Mouse (Mus musculus) liver, embryonic 16.5 days (tissue): ENCODE data around the gene BC067074. TPM values are rescaled to one million over a fixed set of nuclear protein-coding genes. Genes with fewer than 3 reads are reported as not detected.

Experiments
- ATAC-seq: fragments of 200-750 bp; cut with Nextera tagmentation; 2 replicates; pipeline ENCODE4 v1.8.0; 2017; ENCODE audit warnings: low read depth, mild to moderate bottlenecking, moderate number of reproducible peaks, moderate library complexity
- H3K27ac ChIP-seq: fragments of 300-500 bp; sonication (generic); 2 replicates; pipeline ENCODE4 v1.5.1; 2014; ENCODE audit warnings: mild to moderate bottlenecking, low read length
- H3K27me3 ChIP-seq: fragments of 300-500 bp; sonication (generic); 2 replicates; pipeline ENCODE4 v1.6.1; 2014; ENCODE audit warnings: low read depth, low read length, mixed read lengths; ENCODE audit not compliant: control insufficient read depth, insufficient read depth
- H3K36me3 ChIP-seq: fragments of 300-500 bp; sonication (generic); 2 replicates; pipeline ENCODE4 v1.6.1; 2014; ENCODE audit warnings: mild to moderate bottlenecking; ENCODE audit not compliant: control insufficient read depth, insufficient read depth
- H3K4me1 ChIP-seq: fragments of 300-500 bp; sonication (generic); 2 replicates; pipeline ENCODE4 v1.6.1; 2014; ENCODE audit warnings: low read depth, low read length, mixed read lengths; ENCODE audit not compliant: control insufficient read depth
- H3K4me2 ChIP-seq: fragments of 300-500 bp; sonication (generic); 2 replicates; pipeline ENCODE4 v1.6.1; 2014; ENCODE audit warnings: low read depth, low read length, mixed read lengths
- H3K4me3 ChIP-seq: fragments of 300-500 bp; sonication (generic); 2 replicates; pipeline ENCODE4 v1.5.1; 2014; ENCODE audit warnings: low read depth, mild to moderate bottlenecking, low read length
- H3K9ac ChIP-seq: fragments of 300-500 bp; sonication (generic); 2 replicates; pipeline ENCODE4 v1.6.1; 2014; ENCODE audit warnings: low read depth, low read length
- H3K9me3 ChIP-seq: fragments of 300-500 bp; sonication (generic); replicated peaks from 2 replicates; pipeline ENCODE4 v1.6.1; 2016; ENCODE audit warnings: low read length; ENCODE audit not compliant: control insufficient read depth
- WGBS: fragments of 180-500 bp; shearing (Covaris S2); extraction: QIAGEN DNeasy Blood & Tissue Kit; methylation state at CpG from one replicate; pipeline ENCODE4 v1.1.7; 2014; ENCODE audit not compliant: insufficient replicate concordance; 5-methylcytosine and 5-hydroxymethylcytosine counted together
- polyA plus RNA-seq: library from polyadenylated mRNA; unstranded; fragments of >200 nt; fragmentation: Nextera tagmentation; extraction: Ambion mirVana; gene quantifications from 2 replicates; pipeline ENCODE4 v1.2.1, GENCODE M21; 2015

The BC067074 gene
- polyA plus RNA-seq, 1 experiment from 2014 or later = 0.18 TPM

DNA sequence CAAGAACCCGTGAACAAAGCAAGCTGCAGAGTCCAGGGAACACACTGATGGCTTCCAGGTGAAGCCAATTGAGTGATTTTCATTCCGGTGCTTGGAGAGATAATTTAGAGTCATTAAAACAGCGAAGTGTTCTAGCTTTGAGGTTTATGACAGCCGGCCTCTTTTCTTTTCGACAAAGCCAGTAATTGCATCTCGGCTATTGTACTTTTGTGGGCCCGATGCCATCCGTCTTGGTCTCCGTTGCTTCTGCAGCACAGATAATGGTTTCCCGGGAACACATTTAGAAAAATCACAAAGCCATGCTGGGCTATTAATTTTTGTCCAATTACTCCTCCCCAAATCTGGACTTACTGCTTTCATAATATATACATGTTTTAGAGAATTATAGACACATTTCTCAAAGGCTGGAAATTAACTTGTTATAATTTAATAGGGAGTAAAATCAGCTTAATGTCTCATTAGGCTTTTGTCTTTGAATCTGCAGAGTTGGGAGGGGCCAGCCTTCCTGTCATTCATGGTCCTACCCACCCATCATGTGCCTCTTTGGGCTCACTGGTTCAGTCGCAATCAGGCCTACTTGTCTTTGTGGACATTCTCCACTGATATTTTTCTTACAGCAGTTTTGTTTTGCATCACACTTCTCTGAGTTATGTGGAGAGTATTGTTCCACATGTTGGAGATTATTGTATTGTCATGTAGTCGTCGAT lies 64.6 kb downstream of the BC067074 start:
- no peak overlapping the region for H3K27ac ChIP-seq
- no peaks in the 10 kb centered on the region for H3K4me1 ChIP-seq
- no peak overlapping the region for H3K9ac ChIP-seq
- no peaks in the 10 kb centered on the region for H3K9me3 ChIP-seq
- H3K36me3 ChIP-seq = no peaks in the 10 kb centered on the region
- H3K4me3 ChIP-seq = no peak overlapping the region
- no peak for ATAC-seq
- 79% methylated on average over 13 of the region's 13 CpGs for WGBS
- no peaks in the 10 kb centered on the region for H3K27me3 ChIP-seq
- no peak overlapping the region for H3K4me2 ChIP-seq

- Histone ChIP-seq H3K4me1 (no peaks in the 10 kb centered on the region), H3K27me3 (no peaks in the 10 kb centered on the region), H3K9ac (no peak overlapping the region), H3K27ac (no peak overlapping the region), H3K4me3 (no peak overlapping the region), H3K36me3 (no peaks in the 10 kb centered on the region), H3K9me3 (no peaks in the 10 kb centered on the region), H3K4me2 (no peak overlapping the region)
- ATAC-seq = no peak
- WGBS = 24% methylated on average over 1 of the region's 1 CpGs
Measured at GRCm38 (mm10) chr13:113359676-113360075, 66.7 kb downstream of the BC067074 start.

DNA sequence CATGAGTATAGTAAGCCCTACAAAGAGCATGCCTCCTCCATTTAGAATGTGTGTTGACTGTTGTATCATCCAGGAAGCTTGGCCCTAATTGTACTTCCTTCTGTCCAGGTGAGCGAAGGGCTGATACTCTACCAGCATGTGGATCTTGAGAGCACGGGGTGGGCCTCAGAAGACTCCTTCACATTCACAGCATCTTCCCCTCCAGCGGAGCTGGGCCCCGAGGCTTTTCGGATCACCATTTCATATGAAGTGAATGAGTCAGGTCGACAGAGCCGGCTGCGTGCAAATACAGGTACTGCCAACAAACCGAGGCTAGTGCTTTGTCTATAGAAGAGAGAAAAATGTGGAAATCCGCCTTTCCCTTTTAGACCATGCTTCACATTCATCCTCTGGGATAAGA lies 73.0 kb downstream of the BC067074 start:
- Histone ChIP-seq H3K4me2 (no peak overlapping the region), H3K9me3 (no peaks in the 10 kb centered on the region), H3K9ac (no peak overlapping the region), H3K4me3 (no peak overlapping the region), H3K4me1 (no peaks in the 10 kb centered on the region), H3K36me3 (no peaks in the 10 kb centered on the region), H3K27ac (no peak overlapping the region), H3K27me3 (no peaks in the 10 kb centered on the region)
- 71% methylated on average over 10 of the region's 10 CpGs for WGBS
- ATAC-seq = no peak

GRCm38 (mm10) chr13:113368931-113369579 lies 76.1 kb downstream of the BC067074 start:
- H3K36me3 ChIP-seq = no peaks in the 10 kb centered on the region
- H3K4me1 ChIP-seq = no peaks in the 10 kb centered on the region
- H3K27me3 ChIP-seq = no peaks in the 10 kb centered on the region
- H3K27ac ChIP-seq = no peak overlapping the region
- no peak overlapping the region for H3K4me3 ChIP-seq
- ATAC-seq = no peak
- WGBS = 66% methylated on average over 13 of the region's 13 CpGs
- H3K9me3 ChIP-seq = no peaks in the 10 kb centered on the region
- H3K4me2 ChIP-seq = no peak overlapping the region
- H3K9ac ChIP-seq = no peak overlapping the region

- Histone ChIP-seq H3K27me3 (no peaks in the 10 kb centered on the region), H3K4me2 (no peak overlapping the region), H3K27ac (no peak overlapping the region), H3K9ac (no peak overlapping the region), H3K9me3 (no peaks in the 10 kb centered on the region), H3K4me1 (no peaks in the 10 kb centered on the region), H3K36me3 (no peaks in the 10 kb centered on the region), H3K4me3 (no peak overlapping the region)
- ATAC-seq = no peak
- WGBS = 74% methylated on average over 10 of the region's 10 CpGs
Measured at GRCm38 (mm10) chr13:113369622-113370021, 76.7 kb downstream of the BC067074 start.

- no peaks in the 10 kb centered on the region for H3K36me3 ChIP-seq
- WGBS = 57% methylated on average over 12 of the region's 12 CpGs
- no peak overlapping the region for H3K4me2 ChIP-seq
- H3K27ac ChIP-seq = no peak overlapping the region
- no peaks in the 10 kb centered on the region for H3K4me1 ChIP-seq
- no peaks in the 10 kb centered on the region for H3K27me3 ChIP-seq
- H3K9me3 ChIP-seq = no peaks in the 10 kb centered on the region
- H3K9ac ChIP-seq = no peak overlapping the region
- no peak overlapping the region for H3K4me3 ChIP-seq
- ATAC-seq = no peak
Measured at GRCm38 (mm10) chr13:113373291-113374083, 80.5 kb downstream of the BC067074 start.

DNA sequence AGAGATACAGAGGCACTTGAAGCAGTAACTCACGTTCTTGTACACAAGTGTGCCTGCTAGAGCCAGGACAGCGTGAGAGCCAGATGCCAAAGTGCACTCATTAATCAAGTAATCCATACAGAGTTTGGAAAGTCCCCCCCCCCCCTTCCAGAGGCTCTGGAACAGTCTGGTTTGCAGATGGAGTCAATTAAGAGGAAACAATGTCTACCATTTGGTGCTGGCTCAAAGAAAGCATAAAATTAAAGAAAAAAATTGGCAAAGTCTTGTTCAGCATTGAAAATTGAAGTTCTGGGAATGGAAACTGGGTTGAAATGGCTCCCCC lies 81.1 kb downstream of the BC067074 start:
- no peak overlapping the region for H3K9ac ChIP-seq
- no peaks in the 10 kb centered on the region for H3K27me3 ChIP-seq
- ATAC-seq = no peak
- 54% methylated on average over 2 of the region's 2 CpGs for WGBS
- H3K4me2 ChIP-seq = no peak overlapping the region
- no peaks in the 10 kb centered on the region for H3K36me3 ChIP-seq
- H3K4me3 ChIP-seq = no peak overlapping the region
- H3K27ac ChIP-seq = no peak overlapping the region
- no peaks in the 10 kb centered on the region for H3K4me1 ChIP-seq
- H3K9me3 ChIP-seq = no peaks in the 10 kb centered on the region

- no peaks in the 10 kb centered on the region for H3K27me3 ChIP-seq
- WGBS = 68% methylated on average over 7 of the region's 7 CpGs
- no peak overlapping the region for H3K4me2 ChIP-seq
- no peaks in the 10 kb centered on the region for H3K36me3 ChIP-seq
- H3K4me1 ChIP-seq = no peaks in the 10 kb centered on the region
- no peak for ATAC-seq
- no peak overlapping the region for H3K9ac ChIP-seq
- no peaks in the 10 kb centered on the region for H3K9me3 ChIP-seq
- no peak overlapping the region for H3K27ac ChIP-seq
- H3K4me3 ChIP-seq = no peak overlapping the region
Measured at GRCm38 (mm10) chr13:113377631-113378030, 84.7 kb downstream of the BC067074 start.

DNA sequence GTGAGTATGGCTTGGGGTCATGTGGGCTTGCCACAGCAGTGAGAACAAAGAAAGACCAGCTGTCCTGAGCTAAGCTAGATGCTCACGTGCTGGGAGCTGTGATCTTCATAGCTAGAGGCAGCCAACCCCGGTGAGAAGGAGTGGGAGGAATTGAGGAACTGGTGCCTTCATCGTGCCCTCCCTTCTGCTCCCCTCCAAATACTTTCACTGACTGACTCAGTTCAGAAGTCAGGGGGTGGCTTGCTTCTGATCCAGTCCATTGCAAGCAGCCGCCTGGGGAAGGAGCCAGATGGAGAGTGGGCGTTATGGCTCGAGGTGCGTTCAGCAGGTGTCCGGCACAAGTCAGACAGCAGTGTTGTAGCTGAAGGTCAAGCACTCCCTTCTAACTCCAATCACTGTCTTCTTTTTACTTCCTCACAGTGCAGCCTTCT lies 86.0 kb downstream of the BC067074 start:
- WGBS = 54% methylated on average over 8 of the region's 8 CpGs
- no peaks in the 10 kb centered on the region for H3K36me3 ChIP-seq
- H3K9ac ChIP-seq = no peak overlapping the region
- no peaks in the 10 kb centered on the region for H3K4me1 ChIP-seq
- H3K27ac ChIP-seq = no peak overlapping the region
- no peak overlapping the region for H3K4me3 ChIP-seq
- ATAC-seq = no peak
- no peak overlapping the region for H3K4me2 ChIP-seq
- H3K27me3 ChIP-seq = no peaks in the 10 kb centered on the region
- H3K9me3 ChIP-seq = no peaks in the 10 kb centered on the region
